Mouse (Mus musculus) forebrain, embryonic 10.5 days (tissue): Measurements from ENCODE around the gene Poll. TPM values are rescaled to one million over a fixed set of nuclear protein-coding genes. Genes with fewer than 3 reads are reported as not detected.

ENCODE experiments used
- DNase-seq: peaks from one replicate; pipeline ENCODE4 v3.0.0-alpha.2; 2017; ENCODE audit warnings: low spot score; ENCODE audit errors: extremely low spot score
- H3K27ac ChIP-seq: fragments of 300-500 bp; sonication (generic); 2 replicates; pipeline ENCODE4 v1.5.1; 2016; ENCODE audit warnings: mild to moderate bottlenecking
- H3K27me3 ChIP-seq: fragments of 300-500 bp; sonication (generic); 2 replicates; pipeline ENCODE4 v1.6.1; 2016; ENCODE audit warnings: mild to moderate bottlenecking; ENCODE audit not compliant: poor library complexity, severe bottlenecking
- H3K36me3 ChIP-seq: fragments of 300-500 bp; sonication (generic); replicated peaks from 2 replicates; pipeline ENCODE4 v1.6.1; 2016; ENCODE audit warnings: mild to moderate bottlenecking, moderate library complexity
- H3K4me1 ChIP-seq: fragments of 300-500 bp; sonication (generic); 2 replicates; pipeline ENCODE4 v1.6.1; 2016
- H3K4me3 ChIP-seq: fragments of 300-500 bp; sonication (generic); 2 replicates; pipeline ENCODE4 v1.5.1; 2016; ENCODE audit warnings: mild to moderate bottlenecking, moderate library complexity
- H3K9me3 ChIP-seq: fragments of 300-500 bp; sonication (generic); 2 replicates; pipeline ENCODE4 v1.6.1; 2016; ENCODE audit warnings: mild to moderate bottlenecking, moderate library complexity
- WGBS: fragments of 180-500 bp; shearing (Covaris S2); methylation state at CpG from one replicate; pipeline ENCODE4 v1.1.7; 2016; 5-methylcytosine and 5-hydroxymethylcytosine counted together
- polyA plus RNA-seq: library from polyadenylated mRNA; unstranded; fragments of >200 nt; fragmentation: Nextera tagmentation; extraction: Ambion mirVana; gene quantifications from 2 replicates; pipeline ENCODE4 v1.2.1, GENCODE M21; 2016

Gene Poll
- polyA plus RNA-seq, 1 experiment from 2014 or later = 25.7 TPM

- Histone ChIP-seq H3K27ac (no peak overlapping the region), H3K4me1 (0 out of 2 replicates have a peak, but pooled peaks cover 5% of the 10 kb centered on the region), H3K9me3 (no peaks in the 10 kb centered on the region), H3K27me3 (no peaks in the 10 kb centered on the region), H3K36me3 (peaks cover 62% of the 10 kb centered on the region), H3K4me3 (no peak overlapping the region)
- DNase-seq = no peak
- WGBS = 93% methylated on average over 7 of the region's 7 CpGs
Observed at GRCm38 (mm10) chr19:45527382-45527781, 32.9 kb downstream of the Poll start.

- DNase-seq = no peak
- Histone ChIP-seq H3K4me1 (no peaks in the 10 kb centered on the region), H3K36me3 (peaks cover 68% of the 10 kb centered on the region), H3K4me3 (no peak overlapping the region), H3K27me3 (no peaks in the 10 kb centered on the region), H3K27ac (no peak overlapping the region), H3K9me3 (no peaks in the 10 kb centered on the region)
- 96% methylated on average over 12 of the region's 12 CpGs for WGBS
Observed at GRCm38 (mm10) chr19:45516264-45516663, 44.1 kb downstream of the Poll start.

- no peaks in the 10 kb centered on the region for H3K27me3 ChIP-seq
- H3K27ac ChIP-seq = no peak overlapping the region
- no peak overlapping the region for H3K4me3 ChIP-seq
- WGBS = 87% methylated on average over 2 of the region's 2 CpGs
- H3K4me1 ChIP-seq = no peaks in the 10 kb centered on the region
- no peaks in the 10 kb centered on the region for H3K9me3 ChIP-seq
- DNase-seq = no peak
- peaks cover 60% of the 10 kb centered on the region for H3K36me3 ChIP-seq
Observed at GRCm38 (mm10) chr19:45515341-45515740, 45.0 kb downstream of the Poll start.

GRCm38 (mm10) chr19:45511406-45511805 is 48.9 kb downstream of the Poll start:
- Histone ChIP-seq H3K9me3 (no peaks in the 10 kb centered on the region), H3K36me3 (peaks cover 32% of the 10 kb centered on the region), H3K27ac (no peak overlapping the region), H3K27me3 (no peaks in the 10 kb centered on the region), H3K4me3 (no peak overlapping the region), H3K4me1 (no peaks in the 10 kb centered on the region)
- 90% methylated on average over 4 of the region's 4 CpGs for WGBS
- DNase-seq = no peak

- WGBS = 82% methylated on average over 3 of the region's 3 CpGs
- H3K4me1 ChIP-seq = no peaks in the 10 kb centered on the region
- H3K27ac ChIP-seq = no peak overlapping the region
- H3K36me3 ChIP-seq = peaks cover 25% of the 10 kb centered on the region
- no peaks in the 10 kb centered on the region for H3K9me3 ChIP-seq
- no peak for DNase-seq
- no peak overlapping the region for H3K4me3 ChIP-seq
- H3K27me3 ChIP-seq = no peaks in the 10 kb centered on the region
Observed at GRCm38 (mm10) chr19:45510680-45511079, 49.7 kb downstream of the Poll start.

- no peak overlapping the region for H3K4me3 ChIP-seq
- no peak overlapping the region for H3K27ac ChIP-seq
- no peaks in the 10 kb centered on the region for H3K27me3 ChIP-seq
- no peaks in the 10 kb centered on the region for H3K9me3 ChIP-seq
- H3K4me1 ChIP-seq = no peaks in the 10 kb centered on the region; the same call in 1 of the 2 replicates
- peaks cover 8% of the 10 kb centered on the region for H3K36me3 ChIP-seq
- 82% methylated on average over 19 of the region's 19 CpGs for WGBS
- no peak for DNase-seq
Observed at GRCm38 (mm10) chr19:45507531-45507930, 52.8 kb downstream of the Poll start.

- no peak for DNase-seq
- Histone ChIP-seq H3K9me3 (no peaks in the 10 kb centered on the region), H3K36me3 (peaks cover 8% of the 10 kb centered on the region), H3K27ac (no peak overlapping the region), H3K4me3 (no peak overlapping the region), H3K4me1 (no peaks in the 10 kb centered on the region; the same call in 1 of the 2 replicates), H3K27me3 (no peaks in the 10 kb centered on the region)
- 80% methylated on average over 7 of the region's 7 CpGs for WGBS
Observed at GRCm38 (mm10) chr19:45505446-45505845, 54.9 kb downstream of the Poll start.

Other genes with a start within 250 kb of the Poll start
- gene Btrc, start 196.8 kb downstream of the Poll start, polyA plus RNA-seq = 47.4 and 50.3 TPM in 2 replicates
- 52.1 and 53.5 TPM in 2 replicates for gene Gm17018, start 84 bp upstream of the Poll start, polyA plus RNA-seq
- 4.2 and 4.4 TPM in 2 replicates for gene Fbxw4, start 99.8 kb upstream of the Poll start, polyA plus RNA-seq
- gene Fgf8, start 182.4 kb upstream of the Poll start, polyA plus RNA-seq = 30.6 and 35.3 TPM in 2 replicates
- 10.7 and 16.1 TPM in 2 replicates for gene Npm3, start 189.1 kb upstream of the Poll start, polyA plus RNA-seq
- gene Mgea5, start 223.3 kb upstream of the Poll start, polyA plus RNA-seq = 59.2 and 63.9 TPM in 2 replicates